Mouse (Mus musculus): Measurements from ENCODE around the gene Abtb1. TPM values are rescaled to one million over a fixed set of nuclear protein-coding genes. Genes with fewer than 3 reads are reported as not detected.

The Abtb1 gene
- polyA plus RNA-seq, 2 experiments: 24.9 to 50.8 TPM

- TF ChIP-seq POLR2A (IDR thresholded peaks at IDR 0.05; ENCODE audit: borderline replicate concordance, extremely low read depth, insufficient read depth, insufficient read length): no peak
- H3K27ac ChIP-seq (replicated peaks; ENCODE audit: low read depth, low read length): no peak overlapping the region
- H3K4me1 ChIP-seq (ENCODE audit: control insufficient read depth, insufficient read depth, low read length): no peaks in the 10 kb centered on the region; the same call in 1 of the 2 replicates
- no peak overlapping the region for H3K4me2 ChIP-seq (replicated peaks; ENCODE audit: low read depth, low read length, severe bottlenecking)
- H3K9ac ChIP-seq (ENCODE audit: low read depth, low read length, severe bottlenecking): no peak overlapping the region
- 85% methylated on average over 3 of the region's 3 CpGs for WGBS
- no peak overlapping the region for H3K4me3 ChIP-seq (replicated peaks; ENCODE audit: low read length)
- H3K9me3 ChIP-seq (ENCODE audit: control insufficient read depth, low read length): no peaks in the 10 kb centered on the region
- DNase-seq (ENCODE audit: low spot score): no peak
- ATAC-seq (ENCODE audit: low FRiP score, low read depth): no peak
- no peaks in the 10 kb centered on the region for H3K27me3 ChIP-seq (ENCODE audit: control insufficient read depth, insufficient read depth, low read length)
- no peaks in the 10 kb centered on the region for H3K36me3 ChIP-seq (ENCODE audit: control insufficient read depth, insufficient read depth, low read length)
These were observed 24.9 kb downstream of the Abtb1 start for GRCm38 (mm10) chr6:88816913-88817312.

- Histone ChIP-seq H3K4me3 (replicated peaks; ENCODE audit: low read length) (no peak overlapping the region), H3K9ac (ENCODE audit: low read depth, low read length, severe bottlenecking) (no peak overlapping the region), H3K9me3 (ENCODE audit: control insufficient read depth, low read length) (no peaks in the 10 kb centered on the region), H3K27ac (replicated peaks; ENCODE audit: low read depth, low read length) (no peak overlapping the region), H3K4me2 (replicated peaks; ENCODE audit: low read depth, low read length, severe bottlenecking) (no peak overlapping the region), H3K36me3 (ENCODE audit: control insufficient read depth, insufficient read depth, low read length) (no peaks in the 10 kb centered on the region), H3K4me1 (ENCODE audit: control insufficient read depth, insufficient read depth, low read length) (peaks cover 2% of the 10 kb centered on the region), H3K27me3 (ENCODE audit: control insufficient read depth, insufficient read depth, low read length) (no peaks in the 10 kb centered on the region)
- WGBS: 85% methylated on average over 3 of the region's 3 CpGs
- no peak for TF ChIP-seq POLR2A (IDR thresholded peaks at IDR 0.05; ENCODE audit: borderline replicate concordance, extremely low read depth, insufficient read depth, insufficient read length)
- DNase-seq (ENCODE audit: low spot score) (no peak), ATAC-seq (ENCODE audit: low FRiP score, low read depth) (no peak)
These were observed 26.3 kb downstream of the Abtb1 start for GRCm38 (mm10) chr6:88815489-88815888.

GRCm38 (mm10) chr6:88815036-88815435 is 26.7 kb downstream of the Abtb1 start:
- TF ChIP-seq POLR2A (IDR thresholded peaks at IDR 0.05; ENCODE audit: borderline replicate concordance, extremely low read depth, insufficient read depth, insufficient read length): no peak
- Histone ChIP-seq H3K36me3 (ENCODE audit: control insufficient read depth, insufficient read depth, low read length) (no peaks in the 10 kb centered on the region), H3K4me2 (replicated peaks; ENCODE audit: low read depth, low read length, severe bottlenecking) (no peak overlapping the region), H3K4me1 (ENCODE audit: control insufficient read depth, insufficient read depth, low read length) (peaks cover 2% of the 10 kb centered on the region), H3K4me3 (replicated peaks; ENCODE audit: low read length) (no peak overlapping the region), H3K9me3 (ENCODE audit: control insufficient read depth, low read length) (no peaks in the 10 kb centered on the region), H3K9ac (ENCODE audit: low read depth, low read length, severe bottlenecking) (no peak overlapping the region), H3K27ac (replicated peaks; ENCODE audit: low read depth, low read length) (no peak overlapping the region), H3K27me3 (ENCODE audit: control insufficient read depth, insufficient read depth, low read length) (no peaks in the 10 kb centered on the region)
- ATAC-seq (ENCODE audit: low FRiP score, low read depth): no peak
- no peak for DNase-seq (ENCODE audit: low spot score)
- 85% methylated on average over 3 of the region's 3 CpGs for WGBS

GRCm38 (mm10) chr6:88813832-88814231 is 28.0 kb downstream of the Abtb1 start:
- 86% methylated on average over 10 of the region's 10 CpGs for WGBS
- Histone ChIP-seq H3K27me3 (ENCODE audit: control insufficient read depth, insufficient read depth, low read length) (no peaks in the 10 kb centered on the region), H3K4me3 (replicated peaks; ENCODE audit: low read length) (no peak overlapping the region), H3K27ac (replicated peaks; ENCODE audit: low read depth, low read length) (no peak overlapping the region), H3K4me1 (ENCODE audit: control insufficient read depth, insufficient read depth, low read length) (peaks cover 2% of the 10 kb centered on the region), H3K4me2 (replicated peaks; ENCODE audit: low read depth, low read length, severe bottlenecking) (no peak overlapping the region), H3K36me3 (ENCODE audit: control insufficient read depth, insufficient read depth, low read length) (no peaks in the 10 kb centered on the region), H3K9me3 (ENCODE audit: control insufficient read depth, low read length) (no peaks in the 10 kb centered on the region), H3K9ac (ENCODE audit: low read depth, low read length, severe bottlenecking) (no peak overlapping the region)
- TF ChIP-seq POLR2A (IDR thresholded peaks at IDR 0.05; ENCODE audit: borderline replicate concordance, extremely low read depth, insufficient read depth, insufficient read length): no peak
- DNase-seq (ENCODE audit: low spot score): no peak
- no peak for ATAC-seq (ENCODE audit: low FRiP score, low read depth)

GRCm38 (mm10) chr6:88812886-88813285 is 28.9 kb downstream of the Abtb1 start:
- 63% methylated on average over 3 of the region's 3 CpGs for WGBS
- no peaks in the 10 kb centered on the region for H3K27me3 ChIP-seq (ENCODE audit: control insufficient read depth, insufficient read depth, low read length)
- no peak overlapping the region for H3K9ac ChIP-seq (ENCODE audit: low read depth, low read length, severe bottlenecking)
- ATAC-seq (ENCODE audit: low FRiP score, low read depth): no peak
- H3K9me3 ChIP-seq (ENCODE audit: control insufficient read depth, low read length): no peaks in the 10 kb centered on the region
- H3K4me1 ChIP-seq (ENCODE audit: control insufficient read depth, insufficient read depth, low read length): peaks cover 2% of the 10 kb centered on the region
- no peak overlapping the region for H3K4me3 ChIP-seq (replicated peaks; ENCODE audit: low read length)
- DNase-seq (ENCODE audit: low spot score): peak; percentile 41
- no peak for TF ChIP-seq POLR2A (IDR thresholded peaks at IDR 0.05; ENCODE audit: borderline replicate concordance, extremely low read depth, insufficient read depth, insufficient read length)
- no peak overlapping the region for H3K27ac ChIP-seq (replicated peaks; ENCODE audit: low read depth, low read length)
- no peaks in the 10 kb centered on the region for H3K36me3 ChIP-seq (ENCODE audit: control insufficient read depth, insufficient read depth, low read length)
- H3K4me2 ChIP-seq (replicated peaks; ENCODE audit: low read depth, low read length, severe bottlenecking): no peak overlapping the region

- no peak overlapping the region for H3K4me3 ChIP-seq (replicated peaks; ENCODE audit: low read length)
- H3K27ac ChIP-seq (replicated peaks; ENCODE audit: low read depth, low read length): no peak overlapping the region
- ATAC-seq (ENCODE audit: low FRiP score, low read depth) (no peak), DNase-seq (ENCODE audit: low spot score) (no peak)
- no peaks in the 10 kb centered on the region for H3K9me3 ChIP-seq (ENCODE audit: control insufficient read depth, low read length)
- H3K9ac ChIP-seq (ENCODE audit: low read depth, low read length, severe bottlenecking): no peak overlapping the region
- H3K4me2 ChIP-seq (replicated peaks; ENCODE audit: low read depth, low read length, severe bottlenecking): no peak overlapping the region
- no peak for TF ChIP-seq POLR2A (IDR thresholded peaks at IDR 0.05; ENCODE audit: borderline replicate concordance, extremely low read depth, insufficient read depth, insufficient read length)
- no peaks in the 10 kb centered on the region for H3K27me3 ChIP-seq (ENCODE audit: control insufficient read depth, insufficient read depth, low read length)
- 35% methylated on average over 7 of the region's 7 CpGs for WGBS
- H3K4me1 ChIP-seq (ENCODE audit: control insufficient read depth, insufficient read depth, low read length): peaks cover 2% of the 10 kb centered on the region
- H3K36me3 ChIP-seq (ENCODE audit: control insufficient read depth, insufficient read depth, low read length): no peaks in the 10 kb centered on the region
These were observed 29.8 kb downstream of the Abtb1 start for GRCm38 (mm10) chr6:88811880-88812400.

All from limb, embryonic 14.5 days (tissue).